Mouse (Mus musculus): Measurements from ENCODE around the gene Sash1. TPM values are rescaled to one million over a fixed set of nuclear protein-coding genes. Genes with fewer than 3 reads are reported as not detected.

Gene Sash1
- polyA plus RNA-seq, 1 experiment from 2014 or later = 3.6 TPM

GRCm38 (mm10) chr10:8926906-8927305, 41.0 kb upstream of the Sash1 start:
- Histone ChIP-seq H3K36me3 (ENCODE audit: control insufficient read depth, insufficient read depth, low read length) (no peaks in the 10 kb centered on the region), H3K9ac (ENCODE audit: low read depth, low read length) (no peak overlapping the region), H3K4me1 (ENCODE audit: control insufficient read depth, insufficient read depth, low read length) (0 out of 2 replicates have a peak, but pooled peaks cover 4% of the 10 kb centered on the region), H3K27ac (ENCODE audit: low read depth, low read length) (no peak overlapping the region), H3K4me2 (no peak overlapping the region), H3K9me3 (replicated peaks; ENCODE audit: control insufficient read depth, low read length) (no peaks in the 10 kb centered on the region), H3K27me3 (ENCODE audit: control insufficient read depth, insufficient read depth, low read length) (no peaks in the 10 kb centered on the region), H3K4me3 (ENCODE audit: low read depth, low read length) (no peak overlapping the region)
- no peak for ATAC-seq (replicated peaks; ENCODE audit: insufficient number of reproducible peaks, low FRiP score, low TSS enrichment)
- 82% methylated on average over 3 of the region's 3 CpGs for WGBS (ENCODE audit: insufficient replicate concordance)

GRCm38 (mm10) chr10:8926295-8926694, 40.4 kb upstream of the Sash1 start:
- H3K4me3 ChIP-seq (ENCODE audit: low read depth, low read length) = no peak overlapping the region

DNA sequence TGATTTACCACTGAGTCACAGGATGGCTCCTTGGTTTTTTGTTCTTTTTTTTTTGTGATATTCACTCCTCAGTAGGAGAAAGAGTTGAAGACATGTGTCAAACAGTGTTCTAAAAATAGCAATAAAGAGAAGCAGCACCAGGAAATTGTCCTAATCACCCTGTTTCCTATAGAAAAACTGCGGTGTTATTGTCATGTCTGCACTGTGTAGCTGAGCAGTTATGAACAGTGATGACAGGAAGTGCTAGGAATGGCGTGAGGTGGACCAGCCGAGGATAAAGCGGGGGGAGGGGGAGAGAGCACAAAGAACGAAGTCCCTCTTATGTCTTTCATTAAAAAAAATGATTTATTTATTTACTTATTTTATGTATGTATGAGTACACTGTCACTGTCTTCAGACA, 39.4 kb upstream of the Sash1 start:
- Histone ChIP-seq H3K36me3 (ENCODE audit: control insufficient read depth, insufficient read depth, low read length) (no peaks in the 10 kb centered on the region), H3K27me3 (ENCODE audit: control insufficient read depth, insufficient read depth, low read length) (no peaks in the 10 kb centered on the region), H3K4me2 (peak overlapping the region; percentile 27; the same call in 1 of the 2 replicates), H3K4me1 (ENCODE audit: control insufficient read depth, insufficient read depth, low read length) (0 out of 2 replicates have a peak, but pooled peaks cover 4% of the 10 kb centered on the region), H3K9ac (ENCODE audit: low read depth, low read length) (no peak overlapping the region), H3K27ac (ENCODE audit: low read depth, low read length) (no peak overlapping the region), H3K9me3 (replicated peaks; ENCODE audit: control insufficient read depth, low read length) (no peaks in the 10 kb centered on the region), H3K4me3 (ENCODE audit: low read depth, low read length) (no peak overlapping the region)
- WGBS (ENCODE audit: insufficient replicate concordance) = 23% methylated on average over 5 of the region's 5 CpGs
- ATAC-seq (replicated peaks; ENCODE audit: insufficient number of reproducible peaks, low FRiP score, low TSS enrichment) = no peak

More at GRCm38 (mm10) chr10:8926295-8926694, 40.4 kb upstream of the Sash1 start:
- no peaks in the 10 kb centered on the region for H3K9me3 ChIP-seq (replicated peaks; ENCODE audit: control insufficient read depth, low read length)
- H3K9ac ChIP-seq (ENCODE audit: low read depth, low read length) = no peak overlapping the region
- 74% methylated on average over 3 of the region's 3 CpGs for WGBS (ENCODE audit: insufficient replicate concordance)
- H3K27ac ChIP-seq (ENCODE audit: low read depth, low read length) = no peak overlapping the region
- H3K27me3 ChIP-seq (ENCODE audit: control insufficient read depth, insufficient read depth, low read length) = no peaks in the 10 kb centered on the region
- H3K36me3 ChIP-seq (ENCODE audit: control insufficient read depth, insufficient read depth, low read length) = no peaks in the 10 kb centered on the region
- no peak for ATAC-seq (replicated peaks; ENCODE audit: insufficient number of reproducible peaks, low FRiP score, low TSS enrichment)
- H3K4me2 ChIP-seq = no peak overlapping the region
- 0 out of 2 replicates have a peak, but pooled peaks cover 4% of the 10 kb centered on the region for H3K4me1 ChIP-seq (ENCODE audit: control insufficient read depth, insufficient read depth, low read length)

GRCm38 (mm10) chr10:8921098-8921693, 35.3 kb upstream of the Sash1 start:
- H3K9me3 ChIP-seq (replicated peaks; ENCODE audit: control insufficient read depth, low read length) = no peaks in the 10 kb centered on the region
- no peak overlapping the region for H3K9ac ChIP-seq (ENCODE audit: low read depth, low read length)
- H3K4me3 ChIP-seq (ENCODE audit: low read depth, low read length) = no peak overlapping the region
- H3K36me3 ChIP-seq (ENCODE audit: control insufficient read depth, insufficient read depth, low read length) = no peaks in the 10 kb centered on the region
- no peak for ATAC-seq (replicated peaks; ENCODE audit: insufficient number of reproducible peaks, low FRiP score, low TSS enrichment)
- no peak overlapping the region for H3K27ac ChIP-seq (ENCODE audit: low read depth, low read length)
- 59% methylated on average over 11 of the region's 11 CpGs for WGBS (ENCODE audit: insufficient replicate concordance)
- H3K27me3 ChIP-seq (ENCODE audit: control insufficient read depth, insufficient read depth, low read length) = no peaks in the 10 kb centered on the region
- no peak overlapping the region for H3K4me2 ChIP-seq
- H3K4me1 ChIP-seq (ENCODE audit: control insufficient read depth, insufficient read depth, low read length) = 0 out of 2 replicates have a peak, but pooled peaks cover 4% of the 10 kb centered on the region

- 46% methylated on average over 2 of the region's 2 CpGs for WGBS (ENCODE audit: insufficient replicate concordance)
- Histone ChIP-seq H3K27ac (ENCODE audit: low read depth, low read length) (no peak overlapping the region), H3K4me2 (no peak overlapping the region), H3K27me3 (ENCODE audit: control insufficient read depth, insufficient read depth, low read length) (no peaks in the 10 kb centered on the region), H3K9me3 (replicated peaks; ENCODE audit: control insufficient read depth, low read length) (no peaks in the 10 kb centered on the region), H3K9ac (ENCODE audit: low read depth, low read length) (no peak overlapping the region), H3K36me3 (ENCODE audit: control insufficient read depth, insufficient read depth, low read length) (no peaks in the 10 kb centered on the region), H3K4me3 (ENCODE audit: low read depth, low read length) (no peak overlapping the region), H3K4me1 (ENCODE audit: control insufficient read depth, insufficient read depth, low read length) (no peaks in the 10 kb centered on the region; the same call in 1 of the 2 replicates)
- no peak; the same call in 1 of the 2 replicates for ATAC-seq (replicated peaks; ENCODE audit: insufficient number of reproducible peaks, low FRiP score, low TSS enrichment)
Observed at GRCm38 (mm10) chr10:8917798-8918197, 31.9 kb upstream of the Sash1 start.

DNA sequence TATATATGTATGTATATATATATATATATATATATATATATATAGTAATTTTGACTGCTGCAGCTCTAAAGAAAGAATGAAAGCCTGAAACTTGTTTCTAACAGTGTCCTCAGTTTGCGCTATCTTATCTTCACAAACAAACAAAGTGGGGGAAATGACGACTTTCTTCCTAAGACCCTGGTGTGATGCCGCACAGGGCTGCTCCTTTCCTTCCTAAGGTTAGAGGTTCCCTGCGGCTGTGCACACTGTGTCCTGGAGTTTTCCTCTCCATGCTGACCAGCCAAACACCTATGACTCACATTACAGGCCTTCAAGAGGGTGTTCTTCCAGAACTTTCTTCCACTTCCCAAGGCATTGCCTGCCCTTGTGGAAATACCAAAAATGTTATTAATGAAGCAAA, 31.5 kb upstream of the Sash1 start:
- WGBS (ENCODE audit: insufficient replicate concordance) = 47% methylated on average over 4 of the region's 4 CpGs
- H3K36me3 ChIP-seq (ENCODE audit: control insufficient read depth, insufficient read depth, low read length) = no peaks in the 10 kb centered on the region
- H3K27me3 ChIP-seq (ENCODE audit: control insufficient read depth, insufficient read depth, low read length) = no peaks in the 10 kb centered on the region
- no peaks in the 10 kb centered on the region; the same call in 1 of the 2 replicates for H3K4me1 ChIP-seq (ENCODE audit: control insufficient read depth, insufficient read depth, low read length)
- H3K9me3 ChIP-seq (replicated peaks; ENCODE audit: control insufficient read depth, low read length) = no peaks in the 10 kb centered on the region
- H3K4me3 ChIP-seq (ENCODE audit: low read depth, low read length) = no peak overlapping the region
- no peak overlapping the region for H3K27ac ChIP-seq (ENCODE audit: low read depth, low read length)
- no peak overlapping the region for H3K4me2 ChIP-seq
- no peak; the same call in 1 of the 2 replicates for ATAC-seq (replicated peaks; ENCODE audit: insufficient number of reproducible peaks, low FRiP score, low TSS enrichment)
- H3K9ac ChIP-seq (ENCODE audit: low read depth, low read length) = no peak overlapping the region

- no peak overlapping the region for H3K9ac ChIP-seq (ENCODE audit: low read depth, low read length)
- H3K4me1 ChIP-seq (ENCODE audit: control insufficient read depth, insufficient read depth, low read length) = no peaks in the 10 kb centered on the region; the same call in 1 of the 2 replicates
- WGBS (ENCODE audit: insufficient replicate concordance) = 82% methylated on average over 5 of the region's 5 CpGs
- no peak overlapping the region for H3K4me3 ChIP-seq (ENCODE audit: low read depth, low read length)
- no peaks in the 10 kb centered on the region for H3K9me3 ChIP-seq (replicated peaks; ENCODE audit: control insufficient read depth, low read length)
- no peaks in the 10 kb centered on the region for H3K36me3 ChIP-seq (ENCODE audit: control insufficient read depth, insufficient read depth, low read length)
- no peaks in the 10 kb centered on the region for H3K27me3 ChIP-seq (ENCODE audit: control insufficient read depth, insufficient read depth, low read length)
- ATAC-seq (replicated peaks; ENCODE audit: insufficient number of reproducible peaks, low FRiP score, low TSS enrichment) = no peak
- no peak overlapping the region for H3K27ac ChIP-seq (ENCODE audit: low read depth, low read length)
- H3K4me2 ChIP-seq = no peak overlapping the region
Observed at GRCm38 (mm10) chr10:8915755-8916154, 29.9 kb upstream of the Sash1 start.

GRCm38 (mm10) chr10:8913904-8914303, 28.0 kb upstream of the Sash1 start:
- no peaks in the 10 kb centered on the region for H3K36me3 ChIP-seq (ENCODE audit: control insufficient read depth, insufficient read depth, low read length)
- ATAC-seq (replicated peaks; ENCODE audit: insufficient number of reproducible peaks, low FRiP score, low TSS enrichment) = no peak

More at GRCm38 (mm10) chr10:8913904-8914303, 28.0 kb upstream of the Sash1 start:
- no peak overlapping the region for H3K27ac ChIP-seq (ENCODE audit: low read depth, low read length)
- no peak overlapping the region for H3K9ac ChIP-seq (ENCODE audit: low read depth, low read length)
- 70% methylated on average over 4 of the region's 4 CpGs for WGBS (ENCODE audit: insufficient replicate concordance)
- no peak overlapping the region for H3K4me3 ChIP-seq (ENCODE audit: low read depth, low read length)
- no peaks in the 10 kb centered on the region; the same call in 1 of the 2 replicates for H3K4me1 ChIP-seq (ENCODE audit: control insufficient read depth, insufficient read depth, low read length)
- no peaks in the 10 kb centered on the region for H3K9me3 ChIP-seq (replicated peaks; ENCODE audit: control insufficient read depth, low read length)
- H3K27me3 ChIP-seq (ENCODE audit: control insufficient read depth, insufficient read depth, low read length) = no peaks in the 10 kb centered on the region
- no peak overlapping the region for H3K4me2 ChIP-seq

Data from heart, embryonic 11.5 days (tissue).